Mouse (Mus musculus): ENCODE results near the gene Myom1. TPM values are rescaled to one million over a fixed set of nuclear protein-coding genes. Genes with fewer than 3 reads are reported as not detected.
A peak's percentile ranks its signal among the peaks of the same experiment; 100 is the strongest.

Myom1 gene
- polyA plus RNA-seq, 1 experiment from 2014 or later: 20.0 TPM

DNA sequence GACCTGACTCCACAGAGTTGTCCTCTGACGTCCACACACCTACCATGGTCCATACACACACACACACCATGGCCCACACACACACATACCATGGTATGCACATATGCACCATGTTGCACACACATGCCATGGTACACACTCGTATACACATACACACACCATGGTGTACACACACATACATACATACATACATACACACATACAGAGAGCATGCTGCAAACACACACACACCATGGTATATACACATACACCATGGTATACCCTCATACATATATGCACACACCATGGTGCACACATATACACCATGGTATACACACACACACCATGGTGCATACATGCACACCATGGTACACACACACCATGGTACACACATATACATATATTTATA lies 134.9 kb downstream of the Myom1 start:
- Histone ChIP-seq H3K4me2 (replicated peaks; ENCODE audit: low read depth, low read length) (no peak overlapping the region), H3K36me3 (ENCODE audit: control insufficient read depth, insufficient read depth, low read length) (no peaks in the 10 kb centered on the region), H3K27ac (ENCODE audit: low read length) (no peak overlapping the region), H3K4me3 (ENCODE audit: low read depth, low read length) (no peak overlapping the region), H3K27me3 (ENCODE audit: control insufficient read depth, insufficient read depth, low read length) (no peaks in the 10 kb centered on the region), H3K4me1 (ENCODE audit: control insufficient read depth, insufficient read depth, low read length) (no peaks in the 10 kb centered on the region), H3K9ac (replicated peaks; ENCODE audit: low read depth, low read length) (no peak overlapping the region), H3K9me3 (ENCODE audit: control insufficient read depth, low read depth, low read length) (no peaks in the 10 kb centered on the region)
- no peak for ATAC-seq (ENCODE audit: insufficient number of reproducible peaks, insufficient read depth, low FRiP score, low read depth)
- 75% methylated on average over 2 of the region's 2 CpGs for WGBS

DNA sequence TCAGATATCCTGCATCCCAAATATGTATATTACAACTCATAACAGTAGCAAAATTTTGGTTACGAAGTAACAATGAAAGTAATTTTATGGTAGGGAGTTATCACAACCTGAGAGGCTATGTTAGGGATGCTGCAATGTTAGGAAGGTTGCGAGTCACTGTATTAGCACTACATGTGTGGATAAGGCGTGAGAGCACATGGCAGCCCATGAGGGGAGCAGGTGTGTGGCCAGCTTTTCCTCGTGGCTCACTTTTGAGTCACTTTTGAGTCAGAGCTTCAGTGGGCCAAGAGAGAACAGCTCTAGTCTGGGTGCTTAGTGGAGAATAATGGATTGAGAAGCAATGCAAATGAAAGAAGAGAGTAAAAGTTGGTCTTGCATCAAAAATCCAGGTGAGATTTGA lies 139.6 kb downstream of the Myom1 start:
- WGBS: 80% methylated on average over 4 of the region's 4 CpGs
- H3K4me1 ChIP-seq (ENCODE audit: control insufficient read depth, insufficient read depth, low read length): no peaks in the 10 kb centered on the region
- ATAC-seq (ENCODE audit: insufficient number of reproducible peaks, insufficient read depth, low FRiP score, low read depth): no peak
- no peak overlapping the region for H3K27ac ChIP-seq (ENCODE audit: low read length)
- H3K4me2 ChIP-seq (replicated peaks; ENCODE audit: low read depth, low read length): no peak overlapping the region
- no peak overlapping the region for H3K9ac ChIP-seq (replicated peaks; ENCODE audit: low read depth, low read length)
- no peaks in the 10 kb centered on the region for H3K36me3 ChIP-seq (ENCODE audit: control insufficient read depth, insufficient read depth, low read length)
- H3K4me3 ChIP-seq (ENCODE audit: low read depth, low read length): no peak overlapping the region
- H3K27me3 ChIP-seq (ENCODE audit: control insufficient read depth, insufficient read depth, low read length): no peaks in the 10 kb centered on the region
- H3K9me3 ChIP-seq (ENCODE audit: control insufficient read depth, low read depth, low read length): no peaks in the 10 kb centered on the region

GRCm38 (mm10) chr17:71143155-71143554 lies 140.7 kb downstream of the Myom1 start:
- no peak for ATAC-seq (ENCODE audit: insufficient number of reproducible peaks, insufficient read depth, low FRiP score, low read depth)
- 67% methylated on average over 4 of the region's 4 CpGs for WGBS
- no peaks in the 10 kb centered on the region for H3K9me3 ChIP-seq (ENCODE audit: control insufficient read depth, low read depth, low read length)

DNA sequence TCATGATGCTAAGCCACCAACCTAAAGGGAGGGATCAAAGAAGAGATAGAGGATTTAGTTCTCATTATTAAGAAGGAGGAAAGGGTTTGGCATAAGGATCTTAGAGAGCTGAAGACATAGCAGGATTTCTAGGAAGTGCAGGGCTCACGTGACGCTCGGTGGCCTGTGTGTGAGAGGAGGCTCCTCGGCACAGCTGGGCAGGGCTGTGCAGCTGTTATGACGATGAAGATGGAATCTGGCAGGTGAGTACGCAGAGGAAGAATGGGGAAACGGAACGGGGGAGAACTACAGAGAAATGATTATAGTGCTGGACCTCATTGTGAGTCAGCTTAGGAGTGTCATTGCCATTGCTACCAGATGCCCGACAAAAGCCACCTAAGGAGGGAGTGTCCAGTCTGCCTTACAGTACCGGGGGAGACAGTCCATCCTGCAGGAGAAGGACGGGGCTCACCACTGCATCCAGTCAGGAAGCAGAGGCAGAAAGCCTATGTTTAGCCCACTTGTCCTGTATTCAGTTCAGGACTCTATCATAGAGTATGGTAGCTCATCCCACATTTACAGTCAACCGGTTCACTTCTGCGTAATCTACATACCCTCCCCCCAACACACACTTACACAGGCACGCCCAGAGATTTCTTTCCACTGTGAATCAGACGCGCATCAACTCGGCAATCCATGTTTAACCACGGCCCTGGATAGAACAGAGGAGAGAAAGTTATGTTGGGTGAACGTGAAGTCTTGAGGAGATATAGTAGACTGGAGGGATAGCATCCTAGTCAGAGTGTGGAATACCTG lies 142.1 kb downstream of the Myom1 start:
- Histone ChIP-seq H3K4me1 (ENCODE audit: control insufficient read depth, insufficient read depth, low read length) (no peaks in the 10 kb centered on the region), H3K4me2 (replicated peaks; ENCODE audit: low read depth, low read length) (no peak overlapping the region), H3K9me3 (ENCODE audit: control insufficient read depth, low read depth, low read length) (no peaks in the 10 kb centered on the region), H3K27ac (ENCODE audit: low read length) (no peak overlapping the region), H3K27me3 (ENCODE audit: control insufficient read depth, insufficient read depth, low read length) (no peaks in the 10 kb centered on the region), H3K36me3 (ENCODE audit: control insufficient read depth, insufficient read depth, low read length) (no peaks in the 10 kb centered on the region), H3K4me3 (ENCODE audit: low read depth, low read length) (no peak overlapping the region), H3K9ac (replicated peaks; ENCODE audit: low read depth, low read length) (no peak overlapping the region)
- WGBS: 75% methylated on average over 19 of the region's 19 CpGs
- no peak for ATAC-seq (ENCODE audit: insufficient number of reproducible peaks, insufficient read depth, low FRiP score, low read depth)

More at GRCm38 (mm10) chr17:71143155-71143554, 140.7 kb downstream of the Myom1 start:
- H3K27ac ChIP-seq (ENCODE audit: low read length): no peak overlapping the region
- no peak overlapping the region for H3K4me2 ChIP-seq (replicated peaks; ENCODE audit: low read depth, low read length)
- no peaks in the 10 kb centered on the region for H3K4me1 ChIP-seq (ENCODE audit: control insufficient read depth, insufficient read depth, low read length)
- no peak overlapping the region for H3K4me3 ChIP-seq (ENCODE audit: low read depth, low read length)
- H3K9ac ChIP-seq (replicated peaks; ENCODE audit: low read depth, low read length): no peak overlapping the region
- H3K36me3 ChIP-seq (ENCODE audit: control insufficient read depth, insufficient read depth, low read length): no peaks in the 10 kb centered on the region
- H3K27me3 ChIP-seq (ENCODE audit: control insufficient read depth, insufficient read depth, low read length): no peaks in the 10 kb centered on the region

GRCm38 (mm10) chr17:71145248-71145961 lies 143.0 kb downstream of the Myom1 start:
- H3K9me3 ChIP-seq (ENCODE audit: control insufficient read depth, low read depth, low read length): no peaks in the 10 kb centered on the region
- H3K4me1 ChIP-seq (ENCODE audit: control insufficient read depth, insufficient read depth, low read length): no peaks in the 10 kb centered on the region
- H3K27ac ChIP-seq (ENCODE audit: low read length): no peak overlapping the region
- no peaks in the 10 kb centered on the region for H3K36me3 ChIP-seq (ENCODE audit: control insufficient read depth, insufficient read depth, low read length)
- H3K4me2 ChIP-seq (replicated peaks; ENCODE audit: low read depth, low read length): no peak overlapping the region
- H3K27me3 ChIP-seq (ENCODE audit: control insufficient read depth, insufficient read depth, low read length): no peaks in the 10 kb centered on the region
- ATAC-seq (ENCODE audit: insufficient number of reproducible peaks, insufficient read depth, low FRiP score, low read depth): no peak
- no peak overlapping the region for H3K4me3 ChIP-seq (ENCODE audit: low read depth, low read length)
- 93% methylated on average over 1 of the region's 1 CpGs for WGBS
- H3K9ac ChIP-seq (replicated peaks; ENCODE audit: low read depth, low read length): no peak overlapping the region

GRCm38 (mm10) chr17:71153356-71153755 lies 150.9 kb downstream of the Myom1 start:
- Histone ChIP-seq H3K4me3 (ENCODE audit: low read depth, low read length) (no peak overlapping the region), H3K4me2 (replicated peaks; ENCODE audit: low read depth, low read length) (no peak overlapping the region), H3K27ac (ENCODE audit: low read length) (no peak overlapping the region), H3K9me3 (ENCODE audit: control insufficient read depth, low read depth, low read length) (no peaks in the 10 kb centered on the region), H3K4me1 (ENCODE audit: control insufficient read depth, insufficient read depth, low read length) (peaks cover 10% of the 10 kb centered on the region; the same call in 1 of the 2 replicates), H3K27me3 (ENCODE audit: control insufficient read depth, insufficient read depth, low read length) (no peaks in the 10 kb centered on the region), H3K9ac (replicated peaks; ENCODE audit: low read depth, low read length) (no peak overlapping the region), H3K36me3 (ENCODE audit: control insufficient read depth, insufficient read depth, low read length) (no peaks in the 10 kb centered on the region)
- ATAC-seq (ENCODE audit: insufficient number of reproducible peaks, insufficient read depth, low FRiP score, low read depth): no peak
- WGBS: 34% methylated on average over 4 of the region's 4 CpGs

- peaks cover 23% of the 10 kb centered on the region for H3K4me1 ChIP-seq (ENCODE audit: control insufficient read depth, insufficient read depth, low read length)
- no peak overlapping the region for H3K27ac ChIP-seq (ENCODE audit: low read length)
- no peaks in the 10 kb centered on the region for H3K27me3 ChIP-seq (ENCODE audit: control insufficient read depth, insufficient read depth, low read length)
- no peaks in the 10 kb centered on the region for H3K9me3 ChIP-seq (ENCODE audit: control insufficient read depth, low read depth, low read length)
- WGBS: 20% methylated on average over 1 of the region's 1 CpGs
- H3K36me3 ChIP-seq (ENCODE audit: control insufficient read depth, insufficient read depth, low read length): no peaks in the 10 kb centered on the region
- no peak overlapping the region for H3K4me3 ChIP-seq (ENCODE audit: low read depth, low read length)
- ATAC-seq (ENCODE audit: insufficient number of reproducible peaks, insufficient read depth, low FRiP score, low read depth): no peak
- H3K9ac ChIP-seq (replicated peaks; ENCODE audit: low read depth, low read length): no peak overlapping the region
- no peak overlapping the region for H3K4me2 ChIP-seq (replicated peaks; ENCODE audit: low read depth, low read length)
Observed at GRCm38 (mm10) chr17:71155271-71155670, 152.8 kb downstream of the Myom1 start.

GRCm38 (mm10) chr17:71159152-71159567 lies 156.7 kb downstream of the Myom1 start:
- peak; percentile 81; the same call in 1 of the 2 replicates for ATAC-seq (ENCODE audit: insufficient number of reproducible peaks, insufficient read depth, low FRiP score, low read depth)
- no peak overlapping the region for H3K4me3 ChIP-seq (ENCODE audit: low read depth, low read length)
- no peaks in the 10 kb centered on the region for H3K9me3 ChIP-seq (ENCODE audit: control insufficient read depth, low read depth, low read length)
- H3K9ac ChIP-seq (replicated peaks; ENCODE audit: low read depth, low read length): no peak overlapping the region
- peak overlapping the region; percentile 85 for H3K27ac ChIP-seq (ENCODE audit: low read length)
- no peaks in the 10 kb centered on the region for H3K27me3 ChIP-seq (ENCODE audit: control insufficient read depth, insufficient read depth, low read length)
- no peak overlapping the region for H3K4me2 ChIP-seq (replicated peaks; ENCODE audit: low read depth, low read length)
- peaks cover 20% of the 10 kb centered on the region for H3K4me1 ChIP-seq (ENCODE audit: control insufficient read depth, insufficient read depth, low read length)
- no peaks in the 10 kb centered on the region for H3K36me3 ChIP-seq (ENCODE audit: control insufficient read depth, insufficient read depth, low read length)
- 11% methylated on average over 4 of the region's 4 CpGs for WGBS
